Mouse (Mus musculus) bone marrow macrophage, adult 2 months (primary cell): ENCODE results near the gene Agap1. TPM values are rescaled to one million over a fixed set of nuclear protein-coding genes. Genes with fewer than 3 reads are reported as not detected.

Experiments used
- H3K27ac ChIP-seq: 2 replicates; pipeline ENCODE4 v1.5.1; 2012; ENCODE audit warnings: low read depth, low read length; ENCODE audit not compliant: insufficient read depth
- H3K4me1 ChIP-seq: 2 replicates; pipeline ENCODE4 v1.6.1; 2012; ENCODE audit warnings: low read length; ENCODE audit not compliant: control insufficient read depth, insufficient read depth
- H3K4me3 ChIP-seq: 2 replicates; pipeline ENCODE4 v1.5.1; 2012; ENCODE audit warnings: mild to moderate bottlenecking, low read length, moderate library complexity; ENCODE audit not compliant: insufficient read depth
- CTCF ChIP-seq: IDR thresholded peaks from 2 replicates; pipeline ENCODE4 v1.5.1; 2012; ENCODE audit warnings: low read depth, mild to moderate bottlenecking, low read length, moderate library complexity
- POLR2A ChIP-seq: IDR thresholded peaks from 2 replicates; pipeline ENCODE4 v1.6.1; 2012; ENCODE audit warnings: mild to moderate bottlenecking, low read depth, low read length, borderline replicate concordance
- polyA plus RNA-seq: library from polyadenylated mRNA; stranded (reverse); fragments of >200 nt; gene quantifications from 2 replicates; pipeline ENCODE4 v1.2.4, GENCODE M21; 2012; ENCODE audit not compliant: missing spikeins, insufficient read depth, insufficient read length

Agap1 gene
- polyA plus RNA-seq, 1 experiment = 14.8 TPM

GRCm38 (mm10) chr1:89428671-89429070 is 25.9 kb upstream of the Agap1 start:
- H3K4me3 ChIP-seq = no peak overlapping the region
- H3K27ac ChIP-seq = no peak overlapping the region
- no peak for TF ChIP-seq CTCF

GRCm38 (mm10) chr1:89429946-89430640 is 24.5 kb upstream of the Agap1 start:
- H3K4me1 ChIP-seq = no peaks in the 10 kb centered on the region
- TF ChIP-seq CTCF (no peak), POLR2A (no peak)
- no peak overlapping the region for H3K27ac ChIP-seq
- no peak overlapping the region for H3K4me3 ChIP-seq

More at GRCm38 (mm10) chr1:89428671-89429070, 25.9 kb upstream of the Agap1 start:
- no peaks in the 10 kb centered on the region for H3K4me1 ChIP-seq

- H3K4me3 ChIP-seq = no peak overlapping the region
- TF ChIP-seq POLR2A = no peak
- no peak for TF ChIP-seq CTCF
- no peaks in the 10 kb centered on the region for H3K4me1 ChIP-seq
- H3K27ac ChIP-seq = no peak overlapping the region
Observed at GRCm38 (mm10) chr1:89439351-89439750, 15.3 kb upstream of the Agap1 start.

- Histone ChIP-seq H3K4me1 (no peaks in the 10 kb centered on the region), H3K27ac (no peak overlapping the region)
- TF ChIP-seq POLR2A = no peak
- TF ChIP-seq CTCF = no peak
Observed at GRCm38 (mm10) chr1:89441236-89441897, 13.2 kb upstream of the Agap1 start.

GRCm38 (mm10) chr1:89443512-89443911 is 11.1 kb upstream of the Agap1 start:
- Histone ChIP-seq H3K4me3 (no peak overlapping the region), H3K4me1 (no peaks in the 10 kb centered on the region), H3K27ac (no peak overlapping the region)
- TF ChIP-seq CTCF = no peak
- no peak for TF ChIP-seq POLR2A

More at GRCm38 (mm10) chr1:89441236-89441897, 13.2 kb upstream of the Agap1 start:
- H3K4me3 ChIP-seq = no peak overlapping the region

- Histone ChIP-seq H3K27ac (no peak overlapping the region), H3K4me1 (no peaks in the 10 kb centered on the region), H3K4me3 (no peak overlapping the region)
- TF ChIP-seq POLR2A (no peak), CTCF (no peak)
Observed at GRCm38 (mm10) chr1:89444014-89444413, 10.6 kb upstream of the Agap1 start.

GRCm38 (mm10) chr1:89450139-89450538 is 4.5 kb upstream of the Agap1 start:
- peaks cover 3% of the 10 kb centered on the region; the same call in 1 of the 2 replicates for H3K4me1 ChIP-seq
- H3K4me3 ChIP-seq = no peak overlapping the region
- H3K27ac ChIP-seq = no peak overlapping the region
- TF ChIP-seq POLR2A (no peak), CTCF (no peak)

GRCm38 (mm10) chr1:89452138-89452537 is 2.5 kb upstream of the Agap1 start:
- H3K4me1 ChIP-seq = peaks cover 6% of the 10 kb centered on the region; the same call in 1 of the 2 replicates
- TF ChIP-seq POLR2A (no peak), CTCF (no peak)
- no peak overlapping the region for H3K27ac ChIP-seq
- H3K4me3 ChIP-seq = no peak overlapping the region

GRCm38 (mm10) chr1:89453666-89454065 is 940 bp upstream of the Agap1 start:
- Histone ChIP-seq H3K27ac (no peak overlapping the region), H3K4me1 (peaks cover 6% of the 10 kb centered on the region; the same call in 1 of the 2 replicates), H3K4me3 (peak overlapping the region; percentile 73)
- TF ChIP-seq POLR2A (no peak), CTCF (no peak)

GRCm38 (mm10) chr1:89455421-89456091 is 950 bp downstream of the Agap1 start:
- Histone ChIP-seq H3K4me3 (peak overlapping the region; percentile 73), H3K4me1 (peaks cover 6% of the 10 kb centered on the region; the same call in 1 of the 2 replicates), H3K27ac (no peak overlapping the region)
- TF ChIP-seq CTCF (no peak), POLR2A (no peak)
